Mouse (Mus musculus) testis, postnatal 10 days (tissue): Measurements from ENCODE around the gene Cox20.
"Not testable (repeated sequence)": the region's sequence is repeated elsewhere in the genome, so short reads cannot be mapped to it uniquely, and the experiment has no call there.

Source experiments
- DNase-seq: peaks from one replicate; pipeline ENCODE4 v3.0.0; 2021; ENCODE audit warnings: low spot score

Gene Cox20

DNA sequence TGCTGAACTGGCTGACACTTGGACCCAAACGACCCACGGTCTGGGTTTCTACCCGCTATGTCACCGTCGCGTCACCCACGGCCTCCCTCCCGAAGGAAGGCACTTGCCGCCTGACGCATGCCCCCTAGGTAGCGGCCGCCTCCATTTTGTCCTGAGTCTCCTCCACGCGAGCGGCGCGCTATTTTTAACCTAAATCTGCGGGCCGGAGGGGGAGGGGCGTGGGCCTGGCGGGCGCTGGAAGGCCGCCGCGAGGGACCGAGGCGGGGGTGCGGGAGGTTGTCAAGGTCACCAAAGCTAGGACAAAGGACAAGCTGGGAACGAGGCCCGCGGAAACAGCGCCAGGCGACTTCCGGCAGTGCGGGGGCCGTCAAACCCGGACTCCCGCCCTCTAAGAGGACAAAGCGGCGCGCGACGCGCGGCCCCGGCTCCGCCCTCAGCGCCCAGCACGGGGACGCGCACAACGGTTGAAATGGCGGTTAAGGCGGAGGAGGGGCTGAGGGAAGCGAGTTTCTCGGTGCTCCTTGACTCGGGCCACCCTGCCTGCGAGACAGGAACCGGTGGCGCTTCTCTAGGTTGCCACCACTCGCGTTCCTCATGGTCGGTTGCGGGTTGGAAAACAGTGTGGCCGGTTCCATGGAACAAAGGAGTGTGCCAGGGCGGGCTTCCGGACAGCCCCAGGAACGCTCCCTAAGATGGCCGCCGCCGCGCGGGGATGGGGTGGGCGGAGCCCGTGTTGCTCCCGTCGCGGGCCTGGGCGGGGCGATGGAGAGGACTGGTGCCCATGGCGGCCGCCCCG, at the start of gene Cox20:
TSS of gene Cox20 (plus strand) at position 742 of the 796 bp plus-strand sequence.
- peak; percentile 99 for DNase-seq

DNA sequence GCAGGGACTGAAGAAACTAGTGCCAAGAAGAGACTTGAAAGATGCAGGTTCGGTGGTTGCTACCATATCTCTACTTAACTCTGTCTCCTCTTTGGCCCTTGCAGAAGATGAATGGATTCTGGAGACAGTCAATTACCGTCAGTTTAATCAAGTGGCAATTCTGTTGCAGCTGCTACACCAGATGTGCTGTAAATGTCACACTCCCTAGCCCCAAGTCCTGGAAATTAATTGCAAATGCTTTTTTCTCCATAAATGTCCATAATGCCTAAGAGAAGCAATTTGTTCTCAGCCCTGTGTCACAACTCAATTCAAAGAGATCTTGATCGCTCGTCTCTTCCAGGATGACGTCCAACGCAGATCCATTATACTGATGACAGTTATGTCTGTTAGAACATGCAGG, 48.3 kb upstream of the Cox20 start:
- no peak for DNase-seq

DNA sequence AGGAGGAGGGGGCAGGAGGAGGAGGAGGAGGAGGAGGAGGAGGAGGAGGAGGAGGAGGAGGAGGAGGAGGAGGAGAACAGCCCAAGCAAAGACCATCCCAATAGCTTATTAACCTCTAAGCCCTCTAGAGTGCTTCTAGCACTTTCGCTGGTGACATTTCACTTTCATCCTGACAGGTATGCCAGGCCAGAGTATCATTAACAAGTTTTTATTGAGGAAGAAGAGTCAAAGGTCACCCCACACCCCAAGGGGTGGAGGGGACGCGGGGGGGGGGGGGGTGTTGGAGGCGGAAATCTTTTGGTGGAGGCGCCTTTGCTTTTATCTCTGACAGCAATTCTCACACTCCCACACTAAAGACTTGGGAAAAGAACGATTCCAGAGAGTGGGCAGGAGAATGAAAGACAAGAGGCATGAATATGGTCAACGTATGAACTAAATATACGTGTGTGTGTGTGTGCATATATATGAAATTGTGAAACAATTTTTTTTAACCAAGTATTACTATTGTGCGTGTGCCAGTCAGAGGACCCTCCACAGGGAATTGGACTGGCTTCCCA, 43.7 kb upstream of the Cox20 start:
- no peak for DNase-seq

DNA sequence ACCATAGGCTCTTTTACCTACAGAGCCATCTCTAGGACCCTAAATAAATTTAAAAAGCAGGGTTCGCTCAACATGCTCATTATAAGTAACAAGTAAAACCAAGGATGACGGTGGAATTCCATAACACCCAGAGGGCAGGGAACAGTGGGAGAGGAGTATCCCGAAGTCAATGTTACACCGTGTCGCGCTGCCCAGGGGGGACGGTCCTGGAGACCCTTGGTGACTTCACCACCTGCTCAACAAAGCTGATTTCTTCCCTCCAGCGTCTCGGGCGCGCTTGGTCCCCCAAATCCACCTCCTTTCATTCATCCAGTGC, 43.2 kb upstream of the Cox20 start:
- DNase-seq: no peak

DNA sequence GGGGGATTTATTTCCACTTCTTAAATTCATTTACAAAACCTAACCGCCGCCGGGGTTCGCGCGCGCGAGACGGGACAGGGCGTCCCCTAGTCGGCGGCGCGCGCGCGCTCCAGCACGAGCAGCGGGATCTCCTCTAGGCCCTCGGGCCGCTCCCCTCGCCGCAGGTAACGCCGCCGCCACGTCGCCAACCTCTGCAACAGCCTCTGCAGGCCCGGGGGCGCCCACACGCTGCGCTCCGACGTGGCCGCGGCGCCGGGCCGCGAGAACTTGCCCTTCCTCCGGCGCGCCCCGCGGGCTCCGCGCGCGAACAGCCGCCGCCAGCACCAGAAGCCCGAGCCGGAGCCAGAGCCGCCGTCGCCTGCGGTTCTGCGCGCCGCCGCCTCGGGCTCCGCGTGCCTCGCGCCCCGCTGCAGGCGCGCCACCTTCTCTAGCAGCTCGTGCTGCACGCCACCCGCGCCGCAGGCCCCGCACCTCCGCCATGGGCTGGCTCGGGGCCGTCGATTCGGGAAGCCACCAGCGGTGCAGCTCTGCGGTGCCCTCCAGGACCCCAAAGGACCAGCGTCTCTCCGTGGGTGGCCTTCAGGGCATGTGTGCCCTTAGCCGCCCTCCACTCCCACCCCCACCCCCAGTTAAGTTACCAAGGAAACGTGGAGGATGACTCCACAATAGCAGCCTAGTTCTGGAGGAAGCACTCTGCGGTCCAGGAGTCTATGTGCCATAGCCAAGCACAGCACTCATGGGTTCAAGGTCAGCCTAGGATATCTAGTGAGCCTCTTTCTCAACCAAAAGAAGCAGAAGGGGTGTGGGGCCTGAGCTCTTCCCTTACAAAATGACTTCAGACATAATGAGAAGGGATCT, 42.6 kb upstream of the Cox20 start:
- DNase-seq: peak; percentile 89

DNA sequence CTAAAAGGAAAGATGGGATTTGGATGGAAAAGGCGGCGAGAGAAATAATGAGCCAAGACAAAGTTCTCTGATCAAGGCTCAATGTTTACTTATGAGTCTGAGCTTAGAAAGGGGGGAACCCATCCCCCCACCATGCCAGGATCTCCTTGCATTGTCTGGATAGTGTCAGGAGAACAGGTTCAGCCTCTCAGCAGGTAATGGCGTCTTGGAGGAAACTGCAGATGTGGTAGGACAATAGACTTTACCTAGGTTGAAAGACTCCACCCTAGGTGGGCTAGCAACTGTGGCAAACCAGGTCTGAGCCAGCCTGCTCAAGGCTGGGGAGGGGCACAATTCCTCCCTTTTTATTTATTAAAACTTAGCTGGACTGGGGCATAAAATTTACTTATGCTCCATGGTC, 35.6 kb upstream of the Cox20 start:
- not testable (repeated sequence) for DNase-seq

DNA sequence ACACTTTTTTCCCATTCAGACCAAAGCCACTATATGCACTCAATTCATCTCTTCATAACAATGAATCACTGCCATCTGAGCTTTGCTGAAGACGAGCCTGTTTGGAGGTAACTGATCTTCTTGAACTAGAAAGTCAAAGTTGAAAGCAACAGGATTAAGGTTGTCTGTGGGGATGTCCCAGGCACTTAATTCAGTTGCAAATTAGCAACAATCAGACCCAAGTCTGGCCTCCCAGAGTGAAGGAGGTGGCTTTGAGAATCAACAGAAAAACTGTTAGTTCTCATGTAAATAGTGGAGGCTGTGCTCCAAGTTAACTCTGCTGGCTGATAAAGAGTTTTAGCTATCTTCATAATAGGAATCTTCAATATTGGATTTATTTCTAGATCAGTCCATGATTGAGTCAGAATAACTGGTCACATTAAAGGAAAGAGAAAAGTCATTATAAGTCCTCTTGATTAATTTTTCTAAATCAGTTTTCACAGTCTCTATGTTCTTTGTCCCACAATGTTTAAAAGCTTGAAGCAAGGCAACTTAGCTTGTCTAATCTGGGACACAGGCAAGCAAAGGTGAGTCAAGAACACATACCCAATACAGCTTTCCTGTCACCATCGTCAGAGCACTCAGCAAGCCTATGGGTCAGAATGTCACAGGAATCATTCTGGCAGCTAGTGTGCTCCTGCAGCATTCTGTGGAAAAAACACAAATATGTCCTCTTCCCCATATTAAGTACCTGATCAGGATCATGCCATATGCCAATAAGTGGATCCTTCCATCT, 34.8 kb upstream of the Cox20 start:
- DNase-seq: no peak

DNA sequence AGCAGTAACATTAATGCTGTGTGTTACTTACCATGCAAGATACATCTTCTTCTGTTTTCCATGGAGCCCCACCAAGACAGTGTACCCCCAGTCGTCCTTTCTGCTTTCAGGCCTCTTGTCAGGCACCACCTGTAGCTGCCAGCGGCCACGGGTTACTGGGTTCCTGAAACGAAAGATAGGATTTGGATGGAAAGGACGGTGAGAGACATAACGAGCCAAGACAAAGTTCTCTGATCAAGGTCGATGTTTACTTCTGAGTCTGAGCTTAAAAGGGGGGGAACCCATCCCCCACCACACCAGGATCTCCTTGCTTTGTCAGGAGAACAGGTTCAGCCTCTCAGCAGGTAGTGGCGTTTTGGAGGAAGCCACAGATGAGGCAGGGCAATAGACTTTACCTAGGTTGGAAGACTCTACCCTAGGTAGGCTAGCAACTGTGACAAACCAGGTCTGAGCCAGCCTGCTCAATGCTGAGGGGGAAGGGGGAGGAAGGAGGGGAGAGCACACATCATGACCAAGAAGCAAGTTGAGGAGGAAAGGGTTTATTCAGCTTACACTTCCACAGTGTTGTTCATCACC, 31.2 kb upstream of the Cox20 start:
- no peak for DNase-seq

DNA sequence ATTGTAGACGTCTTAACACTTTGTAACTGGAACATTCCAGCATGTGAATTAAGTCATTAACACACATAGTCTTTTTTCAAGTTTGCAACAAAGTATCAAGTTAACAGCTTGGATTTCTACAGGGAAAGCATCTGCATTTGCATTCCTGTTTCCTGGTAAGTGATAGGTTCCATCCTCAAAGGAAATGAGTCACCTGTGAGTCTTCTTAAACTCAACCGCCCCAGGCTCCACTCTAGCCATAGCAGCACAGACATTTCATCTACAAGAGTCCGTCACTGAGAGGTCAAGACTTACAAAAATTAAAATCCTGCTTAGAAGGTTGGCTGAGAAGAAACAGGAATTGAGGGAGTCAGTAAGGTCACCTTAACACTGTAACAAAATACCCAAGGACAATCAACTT, 27.2 kb upstream of the Cox20 start:
- DNase-seq: no peak

DNA sequence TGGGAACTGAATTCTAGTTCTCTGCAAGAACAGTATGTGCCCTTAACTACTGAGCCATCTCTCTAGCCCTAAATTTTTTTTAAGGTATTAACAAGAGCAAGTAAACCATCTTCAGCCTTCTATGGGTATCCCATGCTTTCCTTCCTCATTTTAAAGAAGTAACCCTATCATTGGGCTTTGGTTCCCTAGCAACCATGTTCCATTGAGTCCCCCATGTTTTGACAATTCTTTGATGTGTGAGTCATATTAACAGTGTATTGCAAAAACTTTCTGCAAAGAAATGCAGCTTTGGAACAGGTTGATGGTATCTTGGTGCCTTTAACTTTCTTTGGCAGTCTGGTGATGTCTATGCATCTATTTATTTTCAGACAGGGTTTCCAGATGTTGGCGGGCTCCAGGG, 24.9 kb upstream of the Cox20 start:
- no peak for DNase-seq

DNA sequence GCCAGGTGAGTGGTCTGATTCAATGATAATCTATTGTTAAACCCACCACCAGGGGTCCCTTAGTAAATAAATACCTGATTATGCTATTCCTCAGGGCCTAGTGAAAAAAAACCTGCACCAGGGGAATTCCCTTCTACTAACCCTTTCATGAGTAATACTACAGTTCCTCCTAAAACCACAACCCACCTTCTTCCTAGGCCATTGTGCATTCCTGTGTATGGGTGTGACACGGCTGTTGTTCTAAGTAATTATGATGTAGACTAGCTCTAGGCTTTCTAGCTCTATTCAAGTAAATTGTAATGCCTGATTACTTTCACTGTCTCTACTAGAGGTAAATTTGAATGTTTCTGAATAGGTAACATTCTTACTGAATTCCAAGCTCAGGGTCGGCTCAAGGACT, 17.7 kb upstream of the Cox20 start:
- DNase-seq: not testable (repeated sequence)

DNA sequence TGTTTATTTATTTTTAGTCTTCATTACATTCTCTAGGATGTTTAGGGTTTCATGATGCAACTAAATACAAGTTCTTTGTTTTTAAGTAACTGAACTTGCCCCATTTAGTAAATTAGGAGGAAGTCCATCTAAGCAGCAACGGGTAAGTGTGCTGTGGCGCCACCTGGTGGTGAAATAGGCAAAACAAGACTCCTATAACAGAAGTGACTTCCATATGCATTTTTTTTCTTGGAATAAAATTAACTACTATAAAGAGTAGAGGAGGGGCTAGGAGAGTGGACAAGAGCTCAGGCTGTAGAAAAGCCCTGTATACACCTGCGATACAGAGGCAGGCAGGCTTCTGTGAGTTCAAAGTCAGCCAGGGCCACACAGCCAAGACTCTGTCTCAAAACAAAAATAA, 15.5 kb upstream of the Cox20 start:
- DNase-seq: peak; percentile 90

DNA sequence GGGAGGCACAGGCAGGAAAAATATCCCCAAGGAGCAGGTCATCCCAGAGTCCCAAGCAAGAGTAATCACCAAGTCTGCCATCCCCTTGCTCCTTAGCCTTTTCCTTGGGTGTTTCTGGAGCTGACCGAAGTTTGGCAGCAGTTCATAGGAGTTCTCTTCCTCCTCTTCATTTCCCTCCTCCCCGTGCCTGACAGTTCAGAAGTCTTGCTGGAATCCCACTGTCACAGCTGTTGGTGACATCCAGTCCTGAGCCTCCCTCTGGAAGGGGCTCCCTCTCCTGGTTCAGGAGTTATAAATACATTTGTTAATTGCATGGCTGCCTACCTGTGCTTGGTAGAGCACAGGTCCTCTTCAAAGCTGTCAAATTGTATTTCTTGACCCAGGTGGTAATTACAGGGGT, 9.4 kb upstream of the Cox20 start:
- DNase-seq: no peak

DNA sequence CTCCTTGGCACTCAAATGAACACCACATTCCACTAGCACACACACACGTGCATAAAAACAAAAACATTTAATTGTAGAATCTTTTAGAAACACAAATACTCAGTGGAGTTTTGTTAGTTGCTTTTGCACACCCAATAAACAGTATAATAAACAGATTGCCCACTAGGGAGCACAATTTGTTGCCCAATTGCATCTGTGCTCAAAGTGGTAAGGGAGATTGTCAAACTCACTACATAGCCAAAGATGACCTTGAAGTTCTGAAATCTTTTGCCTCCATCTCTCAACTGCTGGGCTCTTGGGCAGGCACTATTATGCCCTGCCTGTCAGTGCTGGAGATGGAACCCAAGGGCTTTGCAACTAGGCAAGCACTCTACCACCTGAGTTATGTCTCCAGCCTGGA, 8.8 kb upstream of the Cox20 start:
- no peak for DNase-seq

DNA sequence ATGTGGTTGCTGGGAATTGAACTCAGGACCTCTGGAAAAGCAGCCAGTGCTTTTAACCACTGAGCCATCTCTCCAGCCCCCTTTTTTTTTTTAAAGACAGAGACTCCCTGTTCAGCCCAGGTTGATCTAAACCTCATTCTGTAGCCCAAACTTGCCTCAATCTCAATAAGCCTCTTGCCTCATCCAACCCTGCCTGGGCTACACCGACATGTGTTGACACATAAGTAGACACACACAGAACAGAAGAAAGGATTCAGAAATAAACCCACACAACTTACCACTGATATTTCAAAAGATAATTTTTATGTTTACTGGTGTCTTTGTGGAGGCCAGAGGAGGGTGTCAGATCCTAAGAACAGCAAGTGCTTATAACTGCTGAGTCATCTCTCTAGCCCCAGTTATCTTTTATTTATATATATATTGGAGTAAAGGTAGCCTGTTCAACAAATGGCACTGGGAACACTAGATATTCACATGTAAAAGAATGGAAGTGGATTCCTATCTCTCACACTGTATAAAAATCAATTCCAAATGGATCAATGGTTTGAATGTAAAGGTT, 5.8 kb upstream of the Cox20 start:
- no peak for DNase-seq

DNA sequence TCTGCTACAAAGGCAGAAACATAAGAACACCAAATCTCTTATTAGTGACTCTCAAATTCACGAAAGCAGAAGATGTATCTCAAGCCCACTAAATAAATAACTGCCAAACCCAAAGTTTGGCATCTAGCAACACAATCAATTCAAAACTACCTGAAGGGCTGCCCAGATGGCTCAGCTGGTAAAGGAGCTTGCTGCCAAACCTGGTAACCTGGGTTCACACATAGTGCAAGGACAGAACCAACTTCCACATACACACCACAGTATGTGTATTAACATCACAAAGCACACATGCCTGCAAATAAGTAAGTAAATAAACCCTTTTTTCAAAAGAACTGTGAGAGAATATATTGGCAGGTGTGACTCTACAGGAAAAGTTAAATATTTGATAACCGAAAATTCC, 4.7 kb upstream of the Cox20 start:
- DNase-seq: no peak

DNA sequence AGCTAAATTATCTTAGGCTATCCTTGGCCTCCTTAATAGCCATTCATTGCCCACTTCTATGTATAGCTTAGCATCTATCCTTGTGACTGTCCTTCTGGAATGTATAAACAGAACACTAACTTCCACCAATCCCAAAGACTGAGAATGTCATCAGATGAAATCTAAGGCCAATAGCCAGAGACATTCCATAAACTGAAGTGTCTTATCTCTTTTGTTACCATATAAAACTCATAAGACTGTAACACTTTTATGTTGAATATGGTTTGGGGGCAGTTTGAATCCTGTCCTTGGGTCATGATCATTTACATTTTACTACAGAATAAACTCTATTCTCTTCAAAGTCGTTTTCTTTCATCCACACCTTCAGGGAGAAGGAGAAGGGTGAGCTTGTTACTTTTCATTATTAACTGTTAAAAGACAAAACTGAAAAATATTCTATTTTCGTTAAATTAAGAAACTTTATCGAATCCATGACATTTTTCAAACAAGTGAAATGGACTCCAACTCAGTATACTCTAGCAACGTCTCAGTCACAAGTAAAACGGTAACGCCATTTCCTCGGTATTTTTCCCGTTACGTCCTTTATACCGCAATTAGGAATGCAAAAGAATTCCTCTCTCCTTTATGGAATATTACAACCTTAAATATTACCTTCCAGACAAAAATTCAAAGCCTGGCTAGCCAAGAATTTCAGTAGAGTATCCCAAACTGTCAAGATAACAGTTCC, 1.5 kb upstream of the Cox20 start:
- no peak for DNase-seq

DNA sequence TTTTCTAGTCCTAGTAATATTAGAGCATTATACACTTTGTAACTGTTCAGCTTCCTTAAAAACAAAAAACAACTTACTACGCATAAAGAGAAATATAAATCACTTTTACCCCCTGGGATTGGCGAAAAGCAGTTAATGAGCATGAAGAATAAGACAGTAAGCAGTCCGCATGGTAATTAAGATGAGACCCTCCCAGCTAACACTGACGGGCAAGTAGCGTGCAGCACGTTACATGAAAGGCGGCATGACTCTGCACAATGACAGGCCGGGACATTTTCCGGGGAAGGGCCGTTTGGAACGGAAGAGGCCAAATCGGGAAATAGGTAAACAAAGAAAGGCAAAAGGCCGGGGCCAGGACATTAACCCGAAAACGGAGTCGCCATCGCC, 935 bp upstream of the Cox20 start:
- DNase-seq: no peak

DNA sequence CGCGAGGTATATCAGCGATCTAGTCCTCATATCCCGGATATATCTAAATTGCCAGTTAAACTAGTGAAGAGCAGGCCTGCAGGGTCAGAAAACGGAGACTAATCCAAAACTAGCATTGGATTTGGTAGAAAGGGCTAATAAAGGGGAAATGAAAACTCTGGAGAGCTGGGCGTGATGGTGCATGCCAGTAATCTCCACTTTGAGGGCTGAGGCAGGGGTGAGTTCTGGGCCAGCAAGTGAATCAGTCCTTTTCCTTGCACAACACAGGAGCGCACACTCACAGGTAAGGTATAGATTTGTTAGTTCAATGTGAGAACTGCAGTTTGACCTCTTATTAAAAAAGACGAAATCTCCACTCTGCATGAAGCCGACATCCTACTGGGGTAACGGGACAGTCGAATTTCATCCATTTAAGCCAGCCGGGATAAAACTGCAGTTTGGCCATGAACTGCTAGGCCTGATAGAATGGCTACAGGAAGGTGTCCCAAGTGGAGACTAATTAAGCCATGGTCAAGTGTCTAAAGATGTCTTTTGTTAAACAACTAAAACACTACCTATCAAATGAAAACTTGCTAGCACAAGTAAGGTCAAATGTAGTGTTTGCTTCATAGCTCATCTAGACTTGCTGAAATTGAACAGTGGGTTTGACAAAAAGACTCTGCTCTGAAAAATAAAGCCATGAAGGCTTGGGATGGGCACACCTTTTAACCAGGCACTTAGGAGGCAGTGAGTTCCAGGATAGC, 536 bp downstream of the Cox20 start:
- DNase-seq: no peak

DNA sequence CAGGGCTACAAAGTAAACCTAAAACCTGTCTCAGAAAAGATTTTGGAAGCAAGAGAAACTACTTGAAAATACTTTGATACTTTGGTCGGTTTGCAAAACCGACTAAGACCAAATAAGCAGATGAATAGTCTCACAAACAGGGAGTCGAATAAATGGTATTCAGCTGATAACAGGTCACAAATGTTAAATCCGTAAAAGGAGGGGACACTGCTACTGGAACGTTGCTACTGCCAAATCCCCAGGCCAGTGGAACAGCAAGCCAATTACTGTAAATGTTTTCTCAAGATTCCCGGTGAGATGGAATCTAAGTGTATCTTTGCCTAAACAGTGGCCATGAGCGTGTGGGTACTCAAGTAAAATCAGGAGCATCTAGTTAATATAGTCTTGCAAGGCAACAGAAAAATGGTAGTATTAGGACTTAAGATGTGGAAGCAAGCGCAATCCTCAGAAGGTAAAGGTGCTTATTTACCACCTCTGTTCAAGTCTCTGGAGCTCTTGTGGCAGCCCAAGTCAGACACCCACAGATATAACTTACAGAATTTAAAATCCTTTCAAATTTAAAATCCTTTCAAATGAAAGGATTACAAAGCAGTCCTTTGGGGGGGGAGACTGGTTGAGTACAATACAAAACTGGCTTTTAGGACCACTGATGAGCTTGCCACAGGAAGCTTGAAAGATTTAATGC, 1.2 kb downstream of the Cox20 start:
- no peak for DNase-seq
